Mouse (Mus musculus) lung, adult 2 months (tissue): ENCODE measurements at regions not wholly inside any gene's neighbourhood (a gene's known extent, or its start where the extent isn't known, plus 50 kb on each side); places are given as distances from the start of the nearest gene placed in this dataset.

Source experiments
- CTCF ChIP-seq: fragments of 200-500 bp; IDR thresholded peaks from 2 replicates; pipeline ENCODE4 v1.5.1; 2011; ENCODE audit warnings: mild to moderate bottlenecking, low read length, control low read depth; ENCODE audit not compliant: insufficient read depth
- POLR2A ChIP-seq: fragments of 200-500 bp; IDR thresholded peaks from 2 replicates; pipeline ENCODE4 v1.6.1; 2011; ENCODE audit warnings: low read depth, mild to moderate bottlenecking, control low read depth, low read length, borderline replicate concordance; ENCODE audit errors: extremely low read depth

DNA sequence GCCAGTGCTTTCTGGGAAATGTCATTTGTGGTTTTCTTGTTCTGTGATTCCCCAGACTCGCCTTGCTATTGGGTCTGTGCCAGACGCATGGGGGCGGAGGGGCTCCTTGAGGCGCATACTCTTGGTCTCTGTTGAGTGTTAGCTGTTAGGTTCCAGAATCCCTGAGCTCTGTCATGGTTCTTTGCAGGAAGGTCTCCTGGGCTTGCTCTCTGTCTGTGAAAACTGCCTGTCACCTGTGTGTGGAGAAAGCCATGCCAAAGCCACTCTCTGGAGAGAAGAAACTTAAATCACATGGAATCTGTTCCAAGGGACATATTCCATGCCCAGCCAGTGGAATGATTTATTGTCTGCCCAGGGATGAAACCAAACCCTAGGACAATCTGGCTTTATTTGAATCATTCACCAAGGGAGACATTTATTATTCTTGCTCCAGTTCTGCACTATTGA is 134.5 kb upstream of the Ankrd55 start:
- TF ChIP-seq CTCF: no peak
- no peak for TF ChIP-seq POLR2A
